Mouse (Mus musculus): ENCODE measurements around the gene Thra. TPM values are rescaled to one million over a fixed set of nuclear protein-coding genes. Genes with fewer than 3 reads are reported as not detected.

Gene Thra
- total RNA-seq (2023) = 48.1 TPM

GRCm38 (mm10) chr11:98740393-98741050 is at the start of gene Thra:
TSS of gene Thra (plus strand) at chr11:98740638.

GRCm38 (mm10) chr11:98701213-98701670 is 39.2 kb upstream of the Thra start, which contains the start of gene Csf3:
TSS of gene Csf3 (plus strand) at chr11:98701263.

GRCm38 (mm10) chr11:98729119-98729588 is 11.3 kb upstream of the Thra start, which contains the start of gene Med24:
TSS of gene Med24 (minus strand) at chr11:98729435.

GRCm38 (mm10) chr11:98774582-98775347 is 34.3 kb downstream of the Thra start, which contains the start of gene Nr1d1:
TSS of gene Nr1d1 (minus strand) at chr11:98775333.

GRCm38 (mm10) chr11:98795015-98795713 is 54.7 kb downstream of the Thra start, which contains the start of gene Msl1:
TSS of gene Msl1 (plus strand) at chr11:98795516.

GRCm38 (mm10) chr11:98804605-98805004 is 64.2 kb downstream of the Thra start, which contains the start of gene Casc3:
TSS of gene Casc3 (plus strand) at chr11:98804905.

Other genes starting within 250 kb of the Thra start
- gene Ikzf3, start 194.6 kb upstream of the Thra start, total RNA-seq (2023) = 178 TPM
- gene Zpbp2, start 189.5 kb upstream of the Thra start, total RNA-seq (2023) = 3.7 TPM
- 20.5 TPM for gene Ormdl3, start 153.3 kb upstream of the Thra start, total RNA-seq (2023)
- not detected for gene Lrrc3c, start 142.3 kb upstream of the Thra start, total RNA-seq (2023)
- gene Gm12355, start 115.0 kb upstream of the Thra start, total RNA-seq (2023) = 28.9 TPM
- gene Gsdma3, start 114.3 kb upstream of the Thra start, total RNA-seq (2023) = not detected
- not detected for gene Gsdma2, start 93.9 kb upstream of the Thra start, total RNA-seq (2023)
- gene Gsdma, start 76.3 kb upstream of the Thra start, total RNA-seq (2023) = not detected
- gene Psmd3, start 58.1 kb upstream of the Thra start, total RNA-seq (2023) = 74.1 TPM
- not detected for gene Csf3, start 39.4 kb upstream of the Thra start, total RNA-seq (2023)
- 67.4 TPM for gene Med24, start 11.2 kb upstream of the Thra start, total RNA-seq (2023)
- 4.7 TPM for gene Nr1d1, start 34.7 kb downstream of the Thra start, total RNA-seq (2023)
- gene Msl1, start 54.9 kb downstream of the Thra start, total RNA-seq (2023) = 99.1 TPM
- gene Casc3, start 64.3 kb downstream of the Thra start, total RNA-seq (2023) = 96.9 TPM
- gene Rapgefl1, start 96.1 kb downstream of the Thra start, total RNA-seq (2023) = 0.77 TPM
- gene Wipf2, start 123.0 kb downstream of the Thra start, total RNA-seq (2023) = 45.4 TPM
- gene Cdc6, start 167.2 kb downstream of the Thra start, total RNA-seq (2023) = 1.2 TPM
- 96.5 TPM for gene Rara, start 187.2 kb downstream of the Thra start, total RNA-seq (2023)
- gene Gjd3, start 242.4 kb downstream of the Thra start, total RNA-seq (2023) = not detected